Mouse (Mus musculus) olfactory bulb, adult 2 months (tissue): ENCODE results near the gene Tbx20. TPM values are rescaled to one million over a fixed set of nuclear protein-coding genes. Genes with fewer than 3 reads are reported as not detected.

ENCODE experiments used
- H3K27ac ChIP-seq: fragments of 200-500 bp; 2 replicates; pipeline ENCODE4 v1.5.1; 2012; ENCODE audit warnings: low read depth, low read length; ENCODE audit not compliant: insufficient read depth
- H3K4me1 ChIP-seq: fragments of 200-500 bp; 2 replicates; pipeline ENCODE4 v1.6.1; 2012; ENCODE audit warnings: low read length; ENCODE audit not compliant: control insufficient read depth, insufficient read depth
- H3K4me3 ChIP-seq: fragments of 200-500 bp; 2 replicates; pipeline ENCODE4 v1.5.1; 2012; ENCODE audit warnings: mild to moderate bottlenecking, low read depth, low read length, moderate library complexity; ENCODE audit not compliant: insufficient read depth
- CTCF ChIP-seq: fragments of 200-500 bp; IDR thresholded peaks from 2 replicates; pipeline ENCODE4 v1.5.1; 2012; ENCODE audit warnings: low read depth, mild to moderate bottlenecking, low read length, moderate library complexity; ENCODE audit not compliant: insufficient read depth
- POLR2A ChIP-seq: fragments of 200-500 bp; IDR thresholded peaks from 2 replicates; pipeline ENCODE4 v1.6.1; 2012; ENCODE audit warnings: mild to moderate bottlenecking, low read depth, low read length, moderate library complexity; ENCODE audit not compliant: insufficient read depth
- WGBS: fragments of 180-500 bp; shearing (Covaris S2); methylation state at CpG from one replicate; pipeline ENCODE4 v1.1.7; 2018; 5-methylcytosine and 5-hydroxymethylcytosine counted together
- polyA plus RNA-seq: library from polyadenylated mRNA; stranded (reverse); fragments of >200 nt; gene quantifications from 2 replicates; pipeline ENCODE4 v1.2.4, GENCODE M21; 2012; ENCODE audit warnings: low replicate concordance; ENCODE audit not compliant: missing spikeins, insufficient read depth, insufficient read length

Tbx20 gene
- polyA plus RNA-seq, 1 experiment: not detected

DNA sequence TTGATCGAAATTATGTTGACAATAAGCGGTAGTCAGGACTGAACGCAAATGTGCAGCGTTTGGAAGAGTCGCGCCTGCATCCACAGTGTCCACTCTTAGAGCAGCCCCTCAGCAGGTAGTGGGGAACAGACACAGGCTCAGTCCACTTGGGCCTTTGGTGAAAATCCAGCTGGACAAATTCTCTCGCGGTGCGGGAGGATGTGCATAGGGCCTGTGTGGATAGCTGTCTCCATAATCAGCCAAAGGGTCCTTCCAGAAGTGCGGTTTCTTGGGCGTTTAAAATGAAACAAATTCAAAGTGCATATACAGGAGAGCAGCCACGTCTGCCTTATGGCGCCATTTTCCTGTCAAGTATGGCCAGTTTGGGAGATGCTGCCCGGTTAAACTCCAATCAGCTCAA lies 4.5 kb upstream of the Tbx20 start:
- TF ChIP-seq POLR2A (no peak), CTCF (no peak)
- WGBS: 4% methylated on average over 14 of the region's 14 CpGs
- H3K4me1 ChIP-seq: peaks cover 19% of the 10 kb centered on the region

DNA sequence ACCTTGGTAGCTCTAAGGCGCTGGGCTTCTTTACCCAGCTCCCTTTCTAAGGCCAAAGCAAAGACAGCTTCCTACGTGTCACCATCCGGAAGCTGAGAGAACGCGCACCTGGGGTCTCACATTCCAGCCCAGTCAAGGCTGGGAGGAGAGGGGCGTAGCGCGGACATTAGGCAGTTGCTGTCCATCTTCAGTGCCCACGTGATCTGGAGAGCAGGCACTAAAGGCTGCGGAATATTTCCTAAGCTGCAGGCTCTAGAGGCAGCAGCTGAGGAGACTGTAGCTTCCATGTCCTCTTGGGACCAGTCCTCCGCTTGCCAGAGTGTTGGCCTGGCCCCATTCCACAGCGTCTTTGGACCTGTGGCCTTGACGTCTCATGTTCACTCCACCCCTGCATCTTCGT lies 3.9 kb upstream of the Tbx20 start:
- H3K27ac ChIP-seq: no peak overlapping the region
- H3K4me1 ChIP-seq: peaks cover 19% of the 10 kb centered on the region
- 1% methylated on average over 14 of the region's 14 CpGs for WGBS
- no peak for TF ChIP-seq POLR2A
- TF ChIP-seq CTCF: no peak
- H3K4me3 ChIP-seq: no peak overlapping the region

More for the DNA sequence above, 4.5 kb upstream of the Tbx20 start:
- Histone ChIP-seq H3K27ac (no peak overlapping the region), H3K4me3 (no peak overlapping the region)

GRCm38 (mm10) chr9:24777176-24777895 lies 3.2 kb upstream of the Tbx20 start:
- H3K4me3 ChIP-seq: no peak overlapping the region
- 2% methylated on average over 37 of the region's 37 CpGs for WGBS
- TF ChIP-seq POLR2A: no peak
- TF ChIP-seq CTCF: no peak
- H3K27ac ChIP-seq: no peak overlapping the region
- peaks cover 19% of the 10 kb centered on the region for H3K4me1 ChIP-seq

- no peak overlapping the region for H3K27ac ChIP-seq
- 5% methylated on average over 9 of the region's 9 CpGs for WGBS
- no peak for TF ChIP-seq CTCF
- H3K4me1 ChIP-seq: peaks cover 19% of the 10 kb centered on the region
- no peak overlapping the region for H3K4me3 ChIP-seq
These were observed 2.4 kb upstream of the Tbx20 start for GRCm38 (mm10) chr9:24776487-24776886.

GRCm38 (mm10) chr9:24775567-24775966 lies 1.5 kb upstream of the Tbx20 start:
- TF ChIP-seq POLR2A (no peak), CTCF (no peak)
- Histone ChIP-seq H3K4me1 (peaks cover 14% of the 10 kb centered on the region), H3K27ac (no peak overlapping the region), H3K4me3 (no peak overlapping the region)
- 16% methylated on average over 1 of the region's 1 CpGs for WGBS

DNA sequence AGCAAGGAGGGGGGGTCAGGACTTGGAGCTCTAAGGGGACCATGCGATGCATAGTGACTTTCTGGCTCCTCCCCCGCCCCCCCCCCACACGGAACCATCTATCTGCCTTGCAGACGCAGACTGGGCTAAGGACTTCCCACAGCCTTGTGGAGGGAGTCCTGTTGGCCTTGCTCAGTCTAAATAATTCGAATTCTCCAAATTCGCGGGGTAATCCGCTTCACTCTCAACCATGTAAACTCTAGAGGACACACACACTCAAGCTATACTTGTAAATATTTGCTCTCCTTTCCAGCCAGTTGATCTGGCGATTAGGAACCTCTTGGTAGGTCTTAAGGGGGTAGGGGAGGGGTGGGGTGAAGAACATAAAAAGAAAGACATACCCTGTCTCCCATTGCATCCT lies 898 bp upstream of the Tbx20 start:
- Histone ChIP-seq H3K4me3 (no peak overlapping the region), H3K4me1 (peaks cover 17% of the 10 kb centered on the region), H3K27ac (no peak overlapping the region)
- WGBS: 2% methylated on average over 9 of the region's 9 CpGs
- no peak for TF ChIP-seq POLR2A
- no peak for TF ChIP-seq CTCF

- TF ChIP-seq POLR2A (no peak), CTCF (no peak)
- no peak overlapping the region for H3K27ac ChIP-seq
- no peak overlapping the region for H3K4me3 ChIP-seq
- peaks cover 17% of the 10 kb centered on the region for H3K4me1 ChIP-seq
- WGBS: 2% methylated on average over 19 of the region's 19 CpGs
These were observed 434 bp downstream of the Tbx20 start for GRCm38 (mm10) chr9:24773669-24774068.

GRCm38 (mm10) chr9:24773171-24773570 lies 932 bp downstream of the Tbx20 start:
- 5% methylated on average over 9 of the region's 9 CpGs for WGBS
- no peak overlapping the region for H3K4me3 ChIP-seq
- TF ChIP-seq CTCF (no peak), POLR2A (no peak)
- H3K27ac ChIP-seq: no peak overlapping the region
- H3K4me1 ChIP-seq: peaks cover 17% of the 10 kb centered on the region

- peaks cover 12% of the 10 kb centered on the region for H3K4me1 ChIP-seq
- 15% methylated on average over 9 of the region's 9 CpGs for WGBS
- no peak overlapping the region for H3K27ac ChIP-seq
- TF ChIP-seq CTCF (no peak), POLR2A (no peak)
- no peak overlapping the region for H3K4me3 ChIP-seq
These were observed 1.5 kb downstream of the Tbx20 start for GRCm38 (mm10) chr9:24772431-24773120.

DNA sequence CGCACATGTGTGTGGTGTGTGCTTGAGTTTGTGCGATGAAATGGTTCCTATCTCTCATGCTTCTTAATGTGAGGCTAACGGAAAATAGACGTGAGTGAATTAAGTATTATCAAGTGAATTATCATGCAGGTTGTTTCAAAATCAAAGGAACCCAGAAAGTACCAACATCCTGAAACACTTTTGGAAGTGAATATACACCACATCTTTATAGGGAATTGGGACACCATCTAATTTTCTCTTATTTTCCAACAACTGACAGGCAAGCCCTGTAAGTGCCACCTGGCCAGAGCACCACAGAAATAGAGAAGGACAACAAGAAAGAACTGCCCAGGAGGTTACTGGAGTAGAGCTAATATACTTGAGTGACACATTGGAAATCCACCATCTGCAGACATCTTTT lies 2.4 kb downstream of the Tbx20 start:
- TF ChIP-seq POLR2A: no peak
- TF ChIP-seq CTCF: no peak
- Histone ChIP-seq H3K4me3 (no peak overlapping the region), H3K4me1 (peaks cover 8% of the 10 kb centered on the region; the same call in 1 of the 2 replicates), H3K27ac (no peak overlapping the region)
- 14% methylated on average over 4 of the region's 4 CpGs for WGBS
